Mouse (Mus musculus): ENCODE data around the gene Fam198b.

The Fam198b gene

DNA sequence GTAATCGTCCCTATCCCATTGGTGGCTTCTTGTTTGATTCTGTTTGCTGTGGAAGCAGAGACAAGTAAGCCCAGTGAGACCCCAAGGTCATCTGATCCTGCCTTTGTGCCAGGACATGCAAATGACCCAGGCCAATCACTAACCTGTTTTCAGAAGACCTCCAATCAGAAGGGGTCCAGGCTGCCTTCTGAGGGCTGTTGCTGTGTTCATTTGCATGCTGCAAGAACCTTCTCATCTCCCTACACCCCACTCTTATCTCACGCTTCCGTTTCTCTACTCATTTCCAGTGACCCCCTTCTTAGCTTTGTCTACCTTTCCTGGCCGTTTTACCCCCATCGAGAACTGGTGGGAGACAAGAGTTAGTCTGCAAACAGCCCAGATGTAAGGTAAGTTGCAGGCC, at the start of gene Fam198b:
TSS of gene Fam198b (plus strand) at position 229 of the 400 bp plus-strand sequence.
- in situ Hi-C loops (cut with MboI, MseI): no loop called here

DNA sequence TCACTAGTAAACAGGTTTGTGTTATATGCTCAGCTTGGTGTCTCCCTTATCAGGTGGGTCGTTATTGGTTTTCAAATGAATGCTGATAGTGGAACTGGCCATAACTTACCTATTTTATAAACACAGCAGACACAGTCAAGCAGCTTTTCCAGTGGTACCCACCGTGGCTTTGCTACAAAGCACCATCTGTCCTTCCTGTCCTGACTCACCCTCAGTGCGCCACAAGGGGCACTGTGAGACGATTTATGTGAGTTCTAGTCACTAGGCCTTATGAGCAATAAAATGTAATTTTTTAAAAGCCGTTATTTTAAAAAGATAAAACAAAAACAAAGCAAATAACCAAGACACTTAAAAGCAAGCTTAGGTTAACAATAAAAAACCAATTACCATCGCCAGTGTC, 45.6 kb upstream of the Fam198b start:
- in situ Hi-C loops (cut with MboI, MseI): no loop called here

DNA sequence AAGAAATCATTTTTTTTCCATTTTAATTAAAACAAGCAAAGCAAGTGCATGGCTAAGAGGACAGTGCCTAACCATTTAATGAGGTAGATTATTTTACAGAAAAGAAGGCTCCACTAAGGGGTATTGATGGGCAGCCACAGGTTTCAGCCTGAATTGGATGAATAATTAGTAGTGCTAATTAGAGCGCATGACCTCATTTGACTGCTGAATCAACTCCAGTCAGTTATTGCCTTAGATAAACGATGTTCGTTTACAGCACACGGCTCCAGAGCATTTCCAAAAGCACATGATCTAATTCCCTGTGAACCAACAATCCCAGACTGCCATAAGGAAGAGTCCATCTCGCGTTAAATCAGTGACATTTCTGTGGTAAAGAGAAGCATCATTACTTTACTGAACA, 42.9 kb upstream of the Fam198b start:
- in situ Hi-C loops (cut with MboI, MseI): no loop called here

DNA sequence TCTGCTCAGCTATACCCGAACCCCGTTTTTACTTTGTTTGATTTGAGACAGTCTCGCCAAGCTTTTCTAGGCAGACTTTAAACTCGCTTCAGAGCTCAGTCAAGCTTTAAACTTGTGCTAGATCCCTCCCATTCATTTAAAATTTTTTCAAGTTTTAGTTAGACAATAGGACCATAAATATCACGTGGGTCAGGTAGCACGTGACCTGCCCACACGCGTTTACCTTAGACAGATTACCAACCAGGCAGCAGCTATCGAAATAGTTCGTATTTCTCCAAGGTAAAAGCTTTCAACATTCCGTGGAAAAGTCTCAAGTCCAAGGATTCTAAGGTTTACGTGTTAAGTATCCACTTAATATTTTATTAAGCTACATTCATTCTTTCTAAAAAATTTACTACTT, 42.2 kb upstream of the Fam198b start:
- in situ Hi-C loops (cut with MboI, MseI): no loop called here

DNA sequence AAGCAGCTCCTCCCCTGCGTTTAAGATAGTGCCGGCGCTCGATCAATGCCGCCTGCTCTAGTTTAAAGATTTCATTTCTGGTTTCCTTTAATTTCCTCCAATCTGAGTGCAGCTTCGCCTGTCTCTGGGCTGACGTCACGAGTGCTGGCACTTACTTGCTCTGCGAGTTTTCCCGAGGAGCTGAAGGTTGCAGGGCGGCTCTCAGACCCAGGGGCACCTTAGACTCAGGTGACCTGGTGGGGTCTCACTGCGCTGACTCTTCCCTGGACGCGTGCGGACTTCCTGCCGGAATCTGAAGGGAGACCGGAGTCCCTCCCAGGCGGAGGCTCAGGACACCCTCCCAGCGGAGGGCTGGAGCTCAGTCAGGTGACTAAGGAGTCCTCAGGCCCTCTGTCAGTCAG, 41.7 kb upstream of the Fam198b start:
- in situ Hi-C loops (cut with MboI, MseI): no loop called here

DNA sequence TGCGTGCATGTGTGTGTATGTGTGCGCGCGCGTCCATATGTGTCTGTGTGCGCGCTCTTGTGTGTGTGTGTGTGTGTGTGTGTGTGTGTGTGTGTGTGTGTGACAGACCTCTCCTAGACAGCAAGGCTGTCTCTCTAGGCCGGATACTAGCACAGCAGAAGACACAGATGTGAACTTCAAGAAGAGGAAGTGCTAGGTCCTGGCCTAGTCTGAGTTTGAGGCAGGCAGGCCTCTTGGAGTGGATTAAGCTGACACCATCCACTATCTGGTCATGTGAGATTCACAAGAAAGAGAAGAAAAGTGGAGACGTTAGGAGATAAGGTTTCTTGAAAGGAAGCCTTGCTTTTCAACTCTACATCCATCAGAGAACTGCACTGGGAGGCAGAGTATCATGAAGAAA, 40.3 kb upstream of the Fam198b start:
- in situ Hi-C loops (cut with MboI, MseI): no loop called here

DNA sequence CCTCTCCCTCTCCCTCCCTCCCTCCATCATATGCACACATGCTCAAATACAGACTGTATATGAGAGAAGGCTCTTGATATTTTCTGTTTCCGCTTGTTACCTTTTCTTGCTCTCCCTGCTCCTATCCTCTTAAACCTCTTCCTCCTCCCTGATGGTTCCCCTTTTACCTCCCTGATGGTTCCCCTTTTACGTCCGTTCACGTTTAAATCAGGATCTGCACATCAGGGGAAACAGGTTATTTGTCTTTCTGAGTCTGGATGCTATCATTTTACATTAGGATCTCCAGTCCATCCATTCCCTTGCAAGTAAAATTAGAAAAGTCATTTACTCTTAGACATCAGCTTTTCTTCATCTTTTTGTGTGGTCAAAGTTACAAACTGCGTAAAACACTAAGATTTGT, 37.7 kb upstream of the Fam198b start:
- in situ Hi-C loops (cut with MboI, MseI): no loop called here

DNA sequence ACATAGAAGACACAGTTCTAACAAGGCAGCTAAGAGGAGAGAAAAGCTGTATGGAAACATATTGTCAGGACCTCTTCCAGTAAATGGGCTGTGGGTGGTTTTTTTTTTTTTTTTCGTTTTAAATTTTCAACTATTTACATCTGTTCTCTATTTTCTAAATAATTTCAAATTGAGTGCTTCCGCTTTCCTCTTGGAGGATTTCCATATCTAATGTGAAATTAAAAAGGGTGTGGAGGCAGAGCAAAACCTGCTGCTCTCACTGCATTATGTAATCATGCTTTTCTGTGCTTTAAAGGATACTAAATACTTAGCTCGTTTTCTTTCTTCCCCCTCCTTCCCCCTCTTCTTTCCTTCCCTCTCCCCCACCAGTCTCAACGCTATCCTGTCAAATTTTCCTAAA, 35.5 kb upstream of the Fam198b start:
- in situ Hi-C loops (cut with MboI, MseI): no loop called here

DNA sequence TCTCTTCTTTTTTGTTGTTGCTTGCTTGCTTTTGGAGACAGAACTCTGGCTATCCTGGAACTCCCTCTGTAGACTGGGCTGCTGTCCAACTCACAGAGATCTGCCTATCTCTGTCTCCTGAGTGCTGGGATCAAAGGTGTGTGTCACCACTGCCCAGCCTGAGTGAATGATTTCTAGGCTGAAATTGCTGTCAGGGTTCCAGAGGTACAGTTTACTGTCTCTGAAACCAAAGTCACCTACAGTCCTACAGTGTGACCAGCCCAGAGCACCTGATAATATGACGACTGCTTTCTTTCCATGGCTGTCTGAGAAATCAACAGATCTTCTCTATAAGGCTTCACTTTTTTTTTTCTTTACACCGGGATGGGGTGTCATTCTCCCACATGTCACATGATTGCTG, 34.7 kb upstream of the Fam198b start:
- in situ Hi-C loops (cut with MboI, MseI): no loop called here

DNA sequence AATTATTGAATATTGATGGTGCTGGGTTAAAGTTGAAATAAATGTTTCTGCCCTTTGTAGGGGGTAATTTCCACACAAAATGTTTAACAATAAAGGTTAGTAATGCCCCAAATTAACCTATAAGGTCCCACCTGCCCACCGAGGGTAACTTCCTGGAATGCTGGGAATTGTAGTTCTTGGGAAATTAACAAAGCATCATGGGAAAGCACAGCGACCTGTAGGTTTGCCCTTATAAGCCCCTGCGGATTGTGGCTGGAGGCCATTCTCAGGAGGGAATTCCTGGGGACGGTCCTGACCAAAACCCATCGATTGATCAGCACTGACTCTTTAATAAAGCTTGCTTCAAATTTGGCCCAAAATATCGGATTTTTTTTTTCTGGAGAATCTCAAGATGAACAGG, 33.7 kb upstream of the Fam198b start:
- in situ Hi-C loops (cut with MboI, MseI): no loop called here

DNA sequence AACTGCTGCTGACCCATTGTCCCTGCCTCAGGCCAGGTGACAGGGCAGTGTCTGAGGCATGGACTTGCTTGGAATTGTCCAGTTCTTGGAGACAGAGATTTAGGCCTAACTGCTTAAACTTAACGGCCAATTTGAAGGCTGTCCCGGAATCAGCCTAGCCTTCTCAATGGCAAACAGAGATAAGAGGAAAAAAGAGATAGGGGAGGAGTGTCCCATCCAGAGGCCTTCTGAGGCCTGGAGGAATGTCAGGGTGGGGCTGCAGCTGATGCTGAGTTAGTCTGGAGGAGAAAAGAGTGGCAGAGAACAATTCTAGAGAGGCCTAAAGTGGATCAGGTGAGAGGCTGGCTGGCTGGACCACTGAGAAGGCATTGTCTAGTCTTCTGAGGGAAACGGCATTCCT, 32.2 kb upstream of the Fam198b start:
- in situ Hi-C loops (cut with MboI, MseI): no loop called here

DNA sequence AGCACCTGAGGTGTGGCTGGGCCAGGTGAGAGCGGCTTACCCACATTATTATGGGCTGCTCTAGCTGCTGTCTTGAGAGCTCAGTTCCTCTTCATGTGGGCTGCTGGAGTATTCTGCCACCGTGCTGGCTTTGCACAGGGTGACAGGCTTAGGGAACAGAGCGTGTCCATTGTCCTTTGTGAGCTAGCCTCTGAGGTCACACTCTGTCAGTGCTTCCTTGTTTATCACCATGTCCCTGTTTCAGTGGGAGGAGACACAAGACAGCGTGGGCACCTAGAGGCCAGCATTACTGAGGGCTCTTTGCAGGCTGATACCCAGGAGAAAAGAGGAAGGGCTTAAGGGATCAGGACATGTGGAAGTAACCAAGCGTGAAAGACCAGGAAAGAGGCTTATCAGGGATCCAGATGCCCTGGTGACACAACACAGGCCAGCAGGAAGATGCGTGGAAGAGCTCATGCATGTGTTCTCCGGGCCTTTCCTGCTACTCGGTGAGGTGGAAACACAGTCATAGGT, 31.6 kb upstream of the Fam198b start, which contains the start of gene Tmem144:
TSS of gene Tmem144 (minus strand) at position 120 of the 513 bp plus-strand sequence.
- in situ Hi-C loops (cut with MboI, MseI): no loop called here

DNA sequence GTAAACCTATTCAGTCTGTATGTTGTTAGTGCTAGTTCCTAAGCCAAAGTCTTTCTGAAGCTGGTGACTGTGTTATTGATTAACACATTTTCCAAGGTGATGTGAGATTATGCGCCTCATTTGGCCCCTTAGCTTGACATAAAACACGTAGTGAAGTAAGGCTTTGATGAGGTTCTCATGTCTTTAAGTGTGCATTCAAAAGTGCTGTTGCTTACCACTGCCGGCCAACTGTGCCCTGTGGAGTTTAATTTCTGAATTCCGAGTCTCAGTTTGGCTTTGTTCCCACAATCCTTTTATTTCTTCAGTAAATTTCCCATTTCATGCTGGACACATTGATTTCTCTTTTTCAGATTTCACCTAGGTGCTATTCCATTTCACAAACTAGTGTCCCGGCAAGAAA, 26.6 kb upstream of the Fam198b start:
- in situ Hi-C loops (cut with MboI, MseI): no loop called here

DNA sequence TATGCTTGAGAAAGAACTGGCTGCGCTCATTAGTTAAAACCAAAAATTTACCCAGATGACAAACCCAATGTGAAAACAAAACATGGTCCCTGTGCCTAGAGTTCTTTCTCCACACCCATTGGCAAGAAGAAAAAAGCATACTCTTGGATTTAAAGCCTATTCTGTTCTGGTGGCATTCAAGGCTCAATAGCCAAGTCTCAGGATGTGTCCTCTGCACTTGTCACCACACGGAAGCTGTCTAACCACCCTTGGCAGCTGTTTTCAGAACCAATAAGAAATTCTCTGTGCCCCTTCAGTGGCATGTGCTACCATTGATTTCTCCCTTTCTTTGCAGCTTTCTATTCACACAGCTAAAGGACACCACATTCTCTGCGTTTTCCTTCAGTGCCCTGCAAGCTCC, 26.1 kb upstream of the Fam198b start:
- in situ Hi-C loops (cut with MboI, MseI): no loop called here

DNA sequence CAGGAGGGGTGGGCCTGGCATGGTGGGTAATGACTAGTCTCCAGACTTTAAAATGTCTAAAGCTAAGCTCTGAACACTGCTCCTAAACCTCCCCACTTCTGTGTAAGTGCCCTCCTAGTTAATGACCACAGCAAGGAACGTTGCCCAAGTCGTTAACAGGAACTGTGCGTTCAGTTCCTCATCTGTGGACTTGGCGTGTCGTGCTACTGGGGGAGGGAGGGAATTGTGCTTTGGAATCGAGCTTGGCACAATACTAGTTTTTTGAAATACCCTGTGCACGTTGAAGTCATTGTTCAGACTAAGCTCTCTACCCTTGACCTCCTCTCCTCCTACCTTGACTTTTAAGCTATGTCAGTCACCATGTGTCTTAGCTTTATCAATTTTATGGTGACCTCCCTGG, 19.5 kb upstream of the Fam198b start:
- in situ Hi-C loops (cut with MboI, MseI): loop anchor here (5.0 kb wide), 1 partner anchor 197 kb away; no protein-coding TSS in a partner anchor

DNA sequence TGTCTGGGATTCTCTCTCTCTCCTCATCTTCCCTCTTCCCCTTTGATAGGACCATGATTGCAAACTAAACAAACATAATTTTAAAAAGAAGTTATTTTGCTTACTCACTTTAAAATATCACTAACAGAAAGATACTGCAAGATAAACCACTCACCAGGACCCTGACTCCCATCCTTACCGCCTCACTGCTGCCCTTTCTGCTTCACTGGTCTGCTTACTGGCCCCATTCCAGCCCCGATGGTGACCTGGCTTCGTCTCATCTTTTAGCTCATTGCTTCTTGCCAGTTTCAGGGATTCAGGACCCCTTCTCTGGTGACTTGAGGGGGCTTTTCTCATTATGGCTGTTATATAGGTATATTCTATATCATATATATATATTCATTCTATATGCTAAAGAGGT, 18.2 kb upstream of the Fam198b start:
- in situ Hi-C loops (cut with MboI, MseI): no loop called here

DNA sequence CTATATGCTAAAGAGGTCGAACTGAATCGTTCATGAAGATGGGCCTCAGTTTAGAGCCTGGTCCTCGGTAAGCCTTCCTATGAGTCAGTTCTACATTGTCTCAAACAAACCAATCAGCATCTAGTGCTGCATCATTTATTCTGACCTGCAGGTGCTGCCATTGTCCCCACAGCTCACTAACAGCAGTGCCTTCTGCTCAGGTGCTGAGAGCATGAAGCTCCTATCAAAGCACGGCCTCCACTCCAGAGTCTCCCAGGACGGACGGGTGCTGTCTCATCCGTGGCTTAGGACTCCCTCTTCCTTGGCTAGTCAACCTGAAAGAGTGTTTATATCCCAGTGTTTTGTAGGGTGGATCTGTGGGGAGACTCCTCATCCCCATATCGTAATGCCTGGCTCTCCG, 17.8 kb upstream of the Fam198b start:
- in situ Hi-C loops (cut with MboI, MseI): no loop called here

DNA sequence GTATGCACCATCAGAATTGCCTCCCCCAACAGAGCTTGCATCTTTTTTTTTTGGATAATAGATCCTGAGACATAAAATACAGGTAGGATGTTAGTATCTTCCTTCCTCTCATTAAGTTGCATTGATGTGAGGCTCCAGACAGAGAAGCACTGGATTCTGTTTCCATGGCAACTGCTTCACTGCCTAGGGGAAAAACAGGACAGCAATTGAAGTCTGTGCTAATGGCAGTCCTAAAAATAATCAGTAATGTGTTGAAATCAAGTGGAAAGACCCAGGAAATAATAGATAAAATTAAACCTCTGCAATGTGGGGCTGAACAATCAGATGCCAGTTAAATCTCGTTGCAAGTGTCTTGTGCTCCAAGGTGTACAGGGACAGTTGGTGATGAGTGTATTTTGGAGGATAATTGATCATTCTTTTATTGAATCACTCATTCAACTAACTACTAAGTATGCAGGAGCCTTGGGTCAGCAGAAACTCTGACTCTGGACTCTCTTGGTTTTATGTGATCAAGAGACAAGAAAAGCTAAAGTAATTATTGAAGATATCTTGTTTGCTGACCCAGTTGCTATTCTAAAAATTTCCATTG, 17.1 kb upstream of the Fam198b start:
- in situ Hi-C loops (cut with MboI, MseI): no loop called here

DNA sequence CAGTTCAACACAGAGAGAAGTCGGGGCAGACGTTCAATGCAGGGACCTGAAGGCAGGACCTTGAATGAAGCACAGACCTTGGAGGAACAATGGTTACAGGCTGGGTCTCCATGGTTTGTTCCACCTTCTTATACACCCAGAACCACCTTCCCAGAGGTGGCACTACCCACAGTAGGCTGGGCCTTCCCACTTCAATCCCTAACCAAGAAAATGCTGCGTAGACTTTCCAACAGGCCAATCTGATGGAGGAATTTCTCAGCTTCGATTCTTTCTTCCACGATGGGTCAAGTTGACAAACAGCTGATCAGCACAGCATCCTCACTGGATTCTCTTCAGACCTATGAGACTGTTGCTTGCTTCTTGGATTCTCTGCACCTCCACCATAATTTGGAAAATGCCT, 8.9 kb upstream of the Fam198b start:
- in situ Hi-C loops (cut with MboI, MseI): no loop called here

DNA sequence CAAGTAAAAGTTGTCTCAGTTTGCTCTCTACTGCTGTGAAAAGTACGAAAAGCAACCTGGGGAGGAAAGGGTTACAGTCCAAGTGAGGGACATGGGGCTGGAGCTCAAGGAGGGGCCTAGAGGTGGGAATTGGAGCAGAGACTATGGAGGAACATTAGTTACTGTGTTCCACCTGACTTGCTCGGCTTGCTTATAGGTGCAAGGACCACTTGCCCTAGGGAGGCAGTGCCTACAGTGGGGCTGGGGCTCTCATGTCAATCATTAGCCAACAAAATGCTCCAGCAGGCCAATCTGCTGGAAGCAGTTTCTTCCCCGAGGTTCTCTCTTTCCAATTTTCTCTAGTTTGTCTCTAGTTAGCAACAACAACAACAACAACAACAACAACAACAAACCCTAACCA, 6.0 kb upstream of the Fam198b start:
- in situ Hi-C loops (cut with MboI, MseI): no loop called here

DNA sequence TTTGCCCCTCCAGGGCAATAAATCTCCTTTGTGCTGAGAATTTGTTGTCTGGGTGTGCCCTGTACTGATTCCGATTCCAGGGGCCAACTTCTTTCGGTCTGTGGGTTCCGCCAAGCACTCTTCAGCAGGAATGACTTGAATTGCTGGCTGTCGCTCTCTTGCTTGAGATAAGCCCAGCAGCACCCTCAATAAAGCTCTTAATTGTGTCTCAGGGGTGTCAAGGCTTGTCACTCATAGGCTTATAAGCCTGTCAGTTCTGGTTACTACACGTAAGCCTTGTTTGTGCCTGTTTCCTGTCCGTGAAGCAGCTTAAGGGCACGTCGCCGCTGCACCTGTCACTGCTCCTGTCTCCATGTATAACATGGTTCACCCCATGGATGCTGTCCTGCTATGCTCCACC, 5.1 kb upstream of the Fam198b start:
- in situ Hi-C loops (cut with MboI, MseI): no loop called here

DNA sequence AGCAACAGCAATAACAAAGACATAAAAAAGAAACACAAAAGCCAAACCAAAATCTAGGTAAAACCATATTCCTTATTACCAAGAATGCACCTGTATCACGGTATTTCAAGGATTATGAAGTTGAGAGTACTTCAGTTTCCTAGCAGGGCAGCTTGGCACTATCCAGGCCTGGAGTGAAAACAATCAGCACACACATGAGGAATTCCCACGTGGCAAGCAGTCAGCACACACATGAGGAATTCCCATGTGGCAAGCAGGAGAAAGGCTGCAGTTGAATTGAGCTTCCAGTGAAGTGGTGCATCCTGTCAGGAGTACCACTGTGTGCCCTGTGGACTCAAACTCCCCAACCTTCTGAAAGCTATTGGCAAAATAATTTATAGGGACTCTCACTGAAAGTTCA, 2.7 kb upstream of the Fam198b start:
- in situ Hi-C loops (cut with MboI, MseI): no loop called here

DNA sequence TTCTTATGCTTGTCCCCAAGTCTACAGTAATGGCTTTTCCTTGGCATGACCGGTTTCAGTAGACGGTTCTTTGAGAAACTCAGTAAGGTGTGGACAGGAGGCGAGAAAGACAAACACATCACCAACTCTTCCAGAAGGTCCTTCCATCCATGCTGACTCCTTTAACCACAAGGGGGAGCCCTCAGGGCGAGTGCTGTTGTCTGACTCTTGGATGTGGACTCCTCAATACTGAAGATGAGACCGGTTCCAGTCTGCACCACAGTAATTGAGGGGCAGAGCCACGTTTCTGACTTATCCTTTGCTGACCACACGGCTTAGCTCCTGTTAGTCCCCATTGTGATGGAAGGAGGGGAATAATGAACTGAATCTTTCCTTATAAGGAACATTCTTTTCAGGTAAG, 1.2 kb upstream of the Fam198b start:
- in situ Hi-C loops (cut with MboI, MseI): no loop called here

DNA sequence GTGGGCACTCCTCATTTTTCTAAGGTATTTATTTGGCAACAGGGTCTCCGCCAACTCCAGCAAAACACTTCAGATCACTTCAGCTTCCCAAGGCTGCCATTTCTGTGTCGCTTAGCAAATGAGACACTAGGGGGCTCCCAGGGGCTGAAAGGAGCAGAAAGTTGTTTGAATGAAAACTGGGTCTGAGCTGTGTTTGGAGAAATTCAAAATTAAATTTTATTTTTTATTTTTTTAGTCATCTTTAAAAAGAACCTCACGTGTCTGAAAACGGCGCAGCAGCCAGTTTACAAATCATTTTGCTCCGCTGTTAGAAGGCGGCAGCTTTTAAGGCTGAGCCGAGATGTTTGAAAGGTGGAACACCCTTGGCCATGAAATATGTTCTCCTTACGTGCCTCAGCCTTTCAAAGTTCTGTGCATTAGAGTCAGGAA, 442 bp downstream of the Fam198b start:
- in situ Hi-C loops (cut with MboI, MseI): loop anchor here (5.0 kb wide), 1 partner anchor 178 kb away; no protein-coding TSS in a partner anchor

Data from regulatory T cell (primary cell).